Mouse (Mus musculus) embryonic fibroblast, embryonic 13.5 days (primary cell): ENCODE results near the gene Fau. TPM values are rescaled to one million over a fixed set of nuclear protein-coding genes. Genes with fewer than 3 reads are reported as not detected.
A peak's percentile ranks its signal among the peaks of the same experiment; 100 is the strongest.

Experiments used
- H3K27ac ChIP-seq: 2 replicates; pipeline ENCODE4 v1.5.1; 2012; ENCODE audit warnings: low read length, control low read depth, inconsistent platforms; ENCODE audit not compliant: insufficient read depth
- H3K4me1 ChIP-seq: 2 replicates; pipeline ENCODE4 v1.6.1; 2011; ENCODE audit warnings: low read length; ENCODE audit not compliant: control insufficient read depth, insufficient read depth
- H3K4me3 ChIP-seq: 2 replicates; pipeline ENCODE4 v1.5.1; 2011; ENCODE audit warnings: mild to moderate bottlenecking, control low read depth, low read length; ENCODE audit not compliant: insufficient read depth
- CTCF ChIP-seq: IDR thresholded peaks from 2 replicates; pipeline ENCODE4 v1.5.1; 2011; ENCODE audit warnings: mild to moderate bottlenecking, control low read depth, low read length, moderate library complexity, borderline replicate concordance; ENCODE audit not compliant: insufficient read depth
- POLR2A ChIP-seq: IDR thresholded peaks from 2 replicates; pipeline ENCODE4 v1.6.1; 2011; ENCODE audit warnings: low read depth, mild to moderate bottlenecking, control low read depth, low read length, moderate library complexity
- polyA plus RNA-seq: library from polyadenylated mRNA; stranded (reverse); fragments of >200 nt; gene quantifications from 2 replicates; pipeline ENCODE4 v1.2.4, GENCODE M21; 2011; ENCODE audit warnings: low read depth; ENCODE audit not compliant: missing spikeins, insufficient read length

Fau gene
- polyA plus RNA-seq, 1 experiment: 1,065 TPM

DNA sequence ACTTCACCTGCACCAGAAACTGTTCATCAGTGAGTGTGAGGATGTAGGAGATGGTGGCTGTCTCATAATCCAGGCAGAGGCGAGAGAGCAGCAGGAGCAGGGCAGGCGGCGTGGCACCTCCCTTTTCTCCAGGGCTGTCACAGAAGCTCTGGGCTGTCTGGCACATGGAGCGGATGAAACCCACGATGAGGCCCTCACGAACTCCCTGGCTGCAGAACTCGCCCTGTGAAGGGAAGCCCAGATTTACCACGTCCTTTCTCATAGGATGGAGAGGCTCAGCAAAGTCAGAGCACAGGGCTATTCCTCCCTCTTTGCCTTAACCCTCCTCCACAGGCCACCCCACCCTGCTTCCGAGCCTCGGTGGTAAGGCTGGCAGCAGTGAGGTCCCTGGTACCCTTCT is 12.2 kb downstream of the Fau start:
- H3K4me1 ChIP-seq: no peaks in the 10 kb centered on the region
- H3K4me3 ChIP-seq: no peak overlapping the region
- TF ChIP-seq POLR2A (no peak), CTCF (no peak)

DNA sequence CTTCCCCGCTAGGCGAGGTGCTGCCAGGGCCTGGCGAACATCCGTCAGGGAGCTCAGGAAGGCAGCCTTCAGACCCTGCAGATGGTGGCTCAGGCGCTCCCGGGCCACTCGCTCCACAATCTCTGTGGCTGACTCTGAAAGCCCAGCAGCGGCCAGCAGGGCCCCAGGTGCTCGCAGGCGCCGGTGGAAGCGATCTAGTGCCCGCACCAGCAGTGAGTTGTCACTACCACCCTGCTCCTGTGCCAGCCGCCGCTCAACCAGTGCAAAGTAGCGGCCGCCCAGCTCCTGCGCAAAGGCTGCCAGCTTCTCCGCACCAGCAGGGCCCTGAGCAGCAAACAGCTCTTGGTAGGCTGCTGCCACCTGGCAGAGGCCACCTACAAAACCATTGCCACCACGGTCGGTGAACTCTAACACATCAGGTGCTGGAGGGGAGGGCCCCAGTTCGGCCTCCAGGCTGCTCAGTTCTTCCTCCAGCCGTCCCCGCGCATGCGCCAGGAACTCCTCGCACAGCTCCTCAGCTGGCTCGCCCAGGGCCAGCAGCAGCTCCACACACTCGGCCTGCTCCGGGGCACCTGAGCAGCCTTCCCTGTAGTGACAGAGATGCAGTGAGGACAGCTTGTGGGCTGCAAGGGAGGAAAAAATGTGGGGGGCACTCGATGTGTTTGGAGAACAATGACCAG is 13.1 kb downstream of the Fau start:
- Histone ChIP-seq H3K4me3 (no peak overlapping the region), H3K4me1 (no peaks in the 10 kb centered on the region), H3K27ac (no peak overlapping the region)
- TF ChIP-seq CTCF: no peak
- no peak for TF ChIP-seq POLR2A

More for the DNA sequence above, 12.2 kb downstream of the Fau start:
- no peak overlapping the region for H3K27ac ChIP-seq

DNA sequence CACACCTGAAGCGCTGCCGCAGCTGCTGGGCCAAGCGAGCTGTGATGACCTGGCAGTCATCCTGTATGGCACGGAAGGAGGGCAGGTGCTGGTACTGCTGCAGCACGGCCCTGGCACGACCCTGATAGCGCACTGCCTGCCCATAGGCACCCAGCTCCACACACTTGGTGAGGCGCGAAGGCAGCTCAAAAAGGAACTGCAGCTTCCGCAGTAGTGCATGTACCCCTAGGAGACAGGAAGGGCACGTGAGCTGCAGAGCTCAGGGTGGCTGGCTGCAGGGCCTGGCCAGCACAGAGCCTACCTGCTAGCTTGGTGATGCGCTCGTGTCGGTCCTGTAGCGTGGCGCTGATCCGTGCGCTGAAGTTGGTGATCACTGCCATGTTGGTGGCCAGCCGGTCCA is 13.6 kb downstream of the Fau start:
- H3K4me3 ChIP-seq: no peak overlapping the region
- no peak overlapping the region for H3K27ac ChIP-seq
- H3K4me1 ChIP-seq: no peaks in the 10 kb centered on the region
- TF ChIP-seq CTCF (no peak), POLR2A (no peak)

DNA sequence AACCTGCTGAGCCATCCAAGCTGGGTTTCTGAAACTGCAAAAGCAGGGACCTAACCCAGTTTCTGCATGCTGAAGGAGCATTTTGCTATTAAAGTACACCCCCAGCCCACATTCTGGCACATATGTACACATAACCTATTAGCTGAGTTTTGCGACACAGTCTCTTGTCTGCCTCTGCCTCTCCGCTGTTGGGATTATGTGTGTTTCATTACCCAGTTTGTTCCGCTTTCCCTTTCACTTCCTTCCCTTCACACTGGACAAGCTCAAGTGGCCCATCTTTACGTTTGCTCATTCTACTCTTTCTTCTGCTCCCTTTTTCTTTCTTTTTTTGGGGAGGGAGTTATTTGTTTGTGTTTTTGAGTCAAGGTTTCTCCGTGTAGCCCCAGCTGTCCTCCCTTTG is 16.2 kb downstream of the Fau start:
- H3K4me1 ChIP-seq: no peaks in the 10 kb centered on the region
- no peak overlapping the region for H3K27ac ChIP-seq
- H3K4me3 ChIP-seq: no peak overlapping the region
- TF ChIP-seq CTCF (no peak), POLR2A (no peak)

GRCm38 (mm10) chr19:6076564-6077393 is 19.1 kb downstream of the Fau start, which contains the start of gene Vps51:
Vps51 (minus strand) TSS chr19:6077231.
- Histone ChIP-seq H3K27ac (peak within 1 kb of the TSS; percentile 62; the same call in 1 of the 2 replicates), H3K4me3 (peak within 1 kb of the TSS; percentile 64), H3K4me1 (no peaks in the 10 kb centered on the region)
- peak; percentile 50 for TF ChIP-seq POLR2A
- TF ChIP-seq CTCF: no peak

DNA sequence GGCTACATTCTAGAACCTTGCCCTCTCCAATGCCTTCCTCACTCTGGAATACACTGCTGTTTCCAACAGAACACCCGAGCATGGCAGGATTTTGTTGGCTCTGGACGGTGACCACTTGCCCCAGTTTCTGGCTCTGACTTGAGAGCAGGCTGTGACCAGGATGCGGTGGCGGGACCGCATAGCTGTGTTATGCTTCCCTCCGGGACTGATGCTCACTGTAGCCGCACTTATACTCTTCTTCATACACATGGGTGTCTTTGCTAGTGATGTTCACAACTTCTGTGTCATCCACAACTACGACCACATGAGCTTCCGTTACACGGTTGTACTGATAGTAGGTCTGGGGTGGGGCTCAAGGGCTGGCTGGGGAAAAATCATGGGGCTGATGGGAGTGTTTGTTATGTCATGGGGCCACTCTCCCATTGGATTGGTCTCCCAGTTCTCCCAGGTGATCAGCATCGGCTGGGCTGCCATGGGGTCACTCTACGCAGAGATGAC is 22.4 kb downstream of the Fau start, which contains the start of gene Tmem262:
Gene Tmem262, plus strand, starts transcription at position 51 of the 498 bp plus-strand sequence.
- TF ChIP-seq CTCF (no peak), POLR2A (no peak)
- H3K4me1 ChIP-seq: peaks cover 4% of the 10 kb centered on the region; the same call in 1 of the 2 replicates
- H3K4me3 ChIP-seq: no peak within 1 kb of the TSS
- no peak within 1 kb of the TSS for H3K27ac ChIP-seq

GRCm38 (mm10) chr19:6082156-6082555 is 24.5 kb downstream of the Fau start, which contains the start of gene Gm28374:
Gm28374 (minus strand) TSS chr19:6082256.
- TF ChIP-seq CTCF: no peak
- TF ChIP-seq POLR2A: no peak
- Histone ChIP-seq H3K27ac (no peak within 1 kb of the TSS), H3K4me3 (no peak within 1 kb of the TSS), H3K4me1 (peaks cover 4% of the 10 kb centered on the region; the same call in 1 of the 2 replicates)

GRCm38 (mm10) chr19:6084478-6085248 is 27.0 kb downstream of the Fau start, which contains the start of the genes Zfpl1 and Cdca5:
Zfpl1 (minus strand) TSS chr19:6084956.
Cdca5 (plus strand) TSS chr19:6084983.
- peak within 1 kb of the TSS; percentile 55; the same call in 1 of the 2 replicates for H3K27ac ChIP-seq
- TF ChIP-seq CTCF: no peak
- peak; percentile 61 for TF ChIP-seq POLR2A
- H3K4me3 ChIP-seq: peak within 1 kb of the TSS; percentile 87
- peaks cover 4% of the 10 kb centered on the region; the same call in 1 of the 2 replicates for H3K4me1 ChIP-seq

DNA sequence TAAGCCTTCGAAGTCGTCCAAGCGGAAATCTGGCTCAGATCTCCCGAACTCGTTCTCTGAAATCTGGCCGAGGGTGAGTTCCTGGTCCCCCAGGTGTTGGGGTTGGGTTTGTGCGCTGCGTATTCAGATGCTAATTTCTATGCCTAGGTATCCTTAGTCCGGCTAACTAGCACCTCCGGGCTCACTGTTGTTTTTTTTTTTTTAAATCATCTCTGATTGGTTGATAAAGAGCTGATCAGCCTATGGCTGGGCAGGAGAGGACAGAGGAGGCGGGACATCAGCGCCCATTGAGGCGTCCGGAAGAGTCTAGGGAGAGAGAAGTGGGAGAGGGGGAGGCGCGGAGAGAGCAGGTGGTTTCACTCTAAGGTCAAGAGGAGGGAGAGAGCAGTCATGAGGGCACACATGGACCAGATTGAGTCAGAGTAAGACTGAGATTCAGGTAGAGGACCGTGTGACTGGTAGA is 27.8 kb downstream of the Fau start:
- Histone ChIP-seq H3K27ac (no peak overlapping the region), H3K4me3 (peak overlapping the region; percentile 87), H3K4me1 (peaks cover 4% of the 10 kb centered on the region; the same call in 1 of the 2 replicates)
- TF ChIP-seq POLR2A (no peak), CTCF (no peak)
